Mouse (Mus musculus): ENCODE results near the gene Plekhs1.
"Not testable (repeated sequence)": the region's sequence is repeated elsewhere in the genome, so short reads cannot be mapped to it uniquely, and the experiment has no call there.

DNA sequence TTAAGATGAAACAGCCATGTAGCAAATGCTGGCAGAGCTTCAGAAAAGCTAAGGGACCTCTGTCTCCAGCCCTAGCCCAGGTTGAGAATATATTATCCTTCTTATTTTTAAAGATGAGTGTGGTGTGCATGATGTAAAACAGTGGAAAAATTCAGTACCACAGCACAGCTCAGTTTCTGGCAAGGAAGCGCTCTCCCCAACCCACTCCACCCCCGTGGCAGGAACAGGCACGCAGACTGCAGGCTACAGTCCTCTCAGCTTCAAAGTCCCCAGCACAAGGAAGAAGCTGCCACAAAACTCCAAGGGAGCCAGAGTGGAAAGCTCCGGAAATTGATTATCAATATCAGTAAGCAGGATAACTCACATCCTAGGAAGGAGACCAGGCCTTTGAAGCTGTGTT, 49.8 kb downstream of the Plekhs1 start:
- not testable (repeated sequence) for TF ChIP-seq CTCF, EP300 (IDR thresholded peaks at IDR 0.05; ENCODE audit: low read depth)
